Mouse (Mus musculus) lung, embryonic 14.5 days (tissue): ENCODE data around the gene Arhgap27. TPM values are rescaled to one million over a fixed set of nuclear protein-coding genes. Genes with fewer than 3 reads are reported as not detected.
A peak's percentile ranks its signal among the peaks of the same experiment; 100 is the strongest.

Source experiments
- ATAC-seq: fragments of 200-750 bp; cut with Nextera tagmentation; 2 replicates; pipeline ENCODE4 v1.8.0; 2017; ENCODE audit warnings: mild to moderate bottlenecking, moderate TSS enrichment, moderate library complexity; ENCODE audit not compliant: insufficient read depth
- DNase-seq: peaks from one replicate; pipeline ENCODE4 v3.0.0-alpha.2; 2015
- H3K27ac ChIP-seq: fragments of 300-500 bp; sonication (generic); 2 replicates; pipeline ENCODE4 v1.5.1; 2014; ENCODE audit warnings: low read depth, mild to moderate bottlenecking, moderate library complexity
- H3K27me3 ChIP-seq: fragments of 300-500 bp; sonication (generic); 2 replicates; pipeline ENCODE4 v1.6.1; 2014; ENCODE audit warnings: low read length, control low read depth; ENCODE audit not compliant: insufficient read depth
- H3K36me3 ChIP-seq: fragments of 300-500 bp; sonication (generic); 2 replicates; pipeline ENCODE4 v1.6.1; 2014; ENCODE audit warnings: control low read depth; ENCODE audit not compliant: insufficient read depth
- H3K4me1 ChIP-seq: fragments of 300-500 bp; sonication (generic); 2 replicates; pipeline ENCODE4 v1.6.1; 2014; ENCODE audit warnings: antibody characterized with exemption, control low read depth; ENCODE audit not compliant: insufficient read depth
- H3K4me2 ChIP-seq: fragments of 300-500 bp; sonication (generic); 2 replicates; pipeline ENCODE4 v1.6.1; 2014; ENCODE audit warnings: mild to moderate bottlenecking
- H3K4me3 ChIP-seq: fragments of 300-500 bp; sonication (generic); 2 replicates; pipeline ENCODE4 v1.5.1; 2014; ENCODE audit warnings: low read depth, low read length
- H3K9ac ChIP-seq: fragments of 300-500 bp; sonication (generic); 2 replicates; pipeline ENCODE4 v1.6.1; 2014
- H3K9me3 ChIP-seq: fragments of 300-500 bp; sonication (generic); 2 replicates; pipeline ENCODE4 v1.6.1; 2016; ENCODE audit warnings: low read depth, low read length, control low read depth
- CTCF ChIP-seq: IDR thresholded peaks from 2 replicates; pipeline ENCODE4 v1.5.1; 2016; ENCODE audit warnings: antibody characterized with exemption, low read depth
- WGBS: fragments of 180-500 bp; shearing (Covaris S2); extraction: QIAGEN DNeasy Blood & Tissue Kit; methylation state at CpG from one replicate; pipeline ENCODE4 v1.1.7; 2014; 5-methylcytosine and 5-hydroxymethylcytosine counted together
- polyA plus RNA-seq: library from polyadenylated mRNA; unstranded; fragments of >200 nt; fragmentation: Nextera tagmentation; extraction: Ambion mirVana; gene quantifications from 2 replicates; pipeline ENCODE4 v1.2.1, GENCODE M21; 2014

Arhgap27 gene
- polyA plus RNA-seq, 1 experiment from 2014 or later, result 20.6 TPM

GRCm38 (mm10) chr11:103285276-103285675 lies 78.2 kb downstream of the Arhgap27 start:
- ATAC-seq (0 out of 2 replicates have a peak, but pooled peaks have one; percentile 26), DNase-seq (peak; percentile 37)
- TF ChIP-seq CTCF, result no peak
- Histone ChIP-seq H3K4me2 (no peak overlapping the region), H3K36me3 (no peaks in the 10 kb centered on the region), H3K4me3 (no peak overlapping the region), H3K27ac (peak overlapping the region; percentile 76; the same call in 1 of the 2 replicates), H3K9me3 (no peaks in the 10 kb centered on the region), H3K9ac (no peak overlapping the region), H3K27me3 (no peaks in the 10 kb centered on the region), H3K4me1 (0 out of 2 replicates have a peak, but pooled peaks cover 4% of the 10 kb centered on the region)
- 60% methylated on average over 10 of the region's 10 CpGs for WGBS

DNA sequence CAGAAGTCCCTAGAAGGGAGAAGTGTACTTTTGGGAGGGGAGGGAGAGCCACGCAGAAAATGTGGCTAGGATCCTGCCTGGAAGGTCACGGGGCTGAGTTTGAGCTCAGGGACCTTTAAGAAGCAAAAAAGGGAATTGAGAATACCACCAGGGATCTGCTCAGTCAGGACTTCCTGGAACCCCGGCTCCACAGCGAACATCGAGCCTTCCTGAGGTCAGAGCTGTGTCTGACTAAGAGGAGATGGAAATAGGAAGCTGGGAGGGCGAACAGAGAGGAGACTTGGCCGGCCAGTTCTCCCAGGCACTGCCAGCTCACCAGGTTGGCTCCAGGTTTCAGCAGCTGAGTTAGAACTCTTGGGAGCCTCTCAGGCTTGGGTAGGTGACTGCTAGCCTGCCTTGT lies 81.7 kb downstream of the Arhgap27 start:
- ATAC-seq (no peak), DNase-seq (peak; percentile 17)
- Histone ChIP-seq H3K4me1 (0 out of 2 replicates have a peak, but pooled peaks cover 4% of the 10 kb centered on the region), H3K9ac (no peak overlapping the region), H3K27ac (no peak overlapping the region), H3K4me3 (no peak overlapping the region), H3K4me2 (no peak overlapping the region), H3K27me3 (no peaks in the 10 kb centered on the region), H3K9me3 (no peaks in the 10 kb centered on the region), H3K36me3 (no peaks in the 10 kb centered on the region)
- TF ChIP-seq CTCF, result no peak
- 53% methylated on average over 7 of the region's 7 CpGs for WGBS

Other genes starting within 250 kb of the Arhgap27 start
- 5.3 and 5.8 TPM in 2 replicates for gene Hexim1, start 247.5 kb downstream of the Arhgap27 start, polyA plus RNA-seq
- gene Hexim2, start 231.3 kb downstream of the Arhgap27 start, polyA plus RNA-seq, result 9.3 and 9.5 TPM in 2 replicates
- 2.5 and 2.8 TPM in 2 replicates for gene Fmnl1, start 192.6 kb downstream of the Arhgap27 start, polyA plus RNA-seq
- 0.89 and 1.2 TPM in 2 replicates for gene 1700023F06Rik, start 155.1 kb downstream of the Arhgap27 start, polyA plus RNA-seq
- not detected in 2 replicates for gene Spata32, start 145.3 kb downstream of the Arhgap27 start, polyA plus RNA-seq
- 3.1 and 3.9 TPM in 2 replicates for gene Map3k14, start 96.2 kb downstream of the Arhgap27 start, polyA plus RNA-seq
- 9.3 and 9.4 TPM in 2 replicates for gene Plekhm1, start 49.0 kb upstream of the Arhgap27 start, polyA plus RNA-seq
- gene Lrrc37a, start 140.9 kb upstream of the Arhgap27 start, polyA plus RNA-seq, result not detected in 2 replicates